8 mouse cellular contexts compared by ENCODE assay signal in the genomic region with DNA sequence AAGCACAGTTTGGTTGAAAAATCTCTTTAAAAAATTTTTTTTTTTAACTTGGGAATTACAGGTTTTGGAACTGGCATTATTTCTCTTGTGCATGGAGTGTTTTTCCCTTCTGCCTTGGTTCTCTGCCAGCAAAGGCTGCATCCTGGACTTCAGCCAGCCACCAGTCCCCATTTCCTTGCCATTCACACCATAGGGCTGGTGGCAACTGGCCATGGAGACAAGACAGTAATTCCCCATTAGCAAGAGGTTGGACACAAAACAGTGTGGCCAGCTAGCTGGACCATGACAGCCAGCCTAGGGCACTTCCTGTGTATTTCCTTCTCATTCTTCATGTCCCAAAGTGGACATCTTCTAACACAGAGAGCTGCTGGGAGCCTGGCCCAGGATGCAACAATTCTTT. TPM values are rescaled to one million over a fixed set of nuclear protein-coding genes. Genes with fewer than 3 reads are reported as not detected.
DNase-seq lines count a peak whose midpoint lies in the region; ATAC-seq and TF ChIP-seq lines count a peak whose summit lies in the region.

No protein-coding gene starts in this region.

- H3K4me1 ChIP-seq in stomach, embryonic 16.5 days (ENCODE audit: control insufficient read depth, insufficient read depth, low read length): peaks cover 18% of the 10 kb centered on the region
- peaks cover 9% of the 10 kb centered on the region for H3K4me1 ChIP-seq in stomach, postnatal 0 days (replicated peaks; ENCODE audit: control insufficient read depth, insufficient read depth)
- H3K4me1 ChIP-seq in hindbrain, embryonic 16.5 days (ENCODE audit: control insufficient read depth, insufficient read depth, low read depth, low read length): peaks cover 31% of the 10 kb centered on the region
- H3K4me1 ChIP-seq in midbrain, postnatal 0 days (ENCODE audit: insufficient read depth, low read length): 0 out of 2 replicates have a peak, but pooled peaks cover 16% of the 10 kb centered on the region

- H3K27me3 ChIP-seq in stomach, embryonic 16.5 days (ENCODE audit: control insufficient read depth, insufficient read depth, low read length): no peaks in the 10 kb centered on the region
- H3K27me3 ChIP-seq in stomach, postnatal 0 days (ENCODE audit: control insufficient read depth, insufficient read depth, low read length): no peaks in the 10 kb centered on the region
- H3K27me3 ChIP-seq in hindbrain, embryonic 16.5 days (replicated peaks; ENCODE audit: control insufficient read depth, insufficient read depth, low read length): no peaks in the 10 kb centered on the region
- no peaks in the 10 kb centered on the region for H3K27me3 ChIP-seq in midbrain, postnatal 0 days (ENCODE audit: insufficient read depth, low read length)

- no peak overlapping the region for H3K4me2 ChIP-seq in stomach, embryonic 16.5 days (ENCODE audit: low read depth, low read length)
- no peak overlapping the region for H3K4me2 ChIP-seq in stomach, postnatal 0 days (replicated peaks; ENCODE audit: low read depth)
- H3K4me2 ChIP-seq in hindbrain, embryonic 16.5 days (ENCODE audit: low read length): no peak overlapping the region
- H3K4me2 ChIP-seq in midbrain, postnatal 0 days (ENCODE audit: low read depth, low read length, poor library complexity, severe bottlenecking): no peak overlapping the region

- 0 out of 2 replicates have a peak overlapping the region, but pooled peaks have one; percentile 15 for H3K27ac ChIP-seq in stomach, embryonic 16.5 days (ENCODE audit: low read length)
- H3K27ac ChIP-seq in stomach, postnatal 0 days (replicated peaks): no peak overlapping the region
- peak overlapping the region; percentile 63 for H3K27ac ChIP-seq in hindbrain, embryonic 16.5 days (ENCODE audit: low read depth, low read length)
- peak overlapping the region; percentile 57; the same call in 1 of the 2 replicates for H3K27ac ChIP-seq in midbrain, postnatal 0 days (ENCODE audit: low read depth, low read length)

- no peak for ATAC-seq in stomach, embryonic 16.5 days (ENCODE audit: insufficient read depth, low FRiP score)
- no peak for ATAC-seq in stomach, postnatal 0 days (ENCODE audit: low FRiP score, low TSS enrichment)
- ATAC-seq in hindbrain, embryonic 16.5 days: peak; percentile 75; the same call in 1 of the 2 replicates
- no peak for ATAC-seq in midbrain, postnatal 0 days (ENCODE audit: low FRiP score)
- ATAC-seq in erythroblast, adult 5-6 weeks (replicated peaks; ENCODE audit: low FRiP score, poor library complexity, severe bottlenecking): no peak
- no peak for ATAC-seq in granulocyte monocyte progenitor cell, adult 5-6 weeks (replicated peaks; ENCODE audit: poor library complexity, severe bottlenecking)

- TF ChIP-seq CTCF in stomach, postnatal 0 days (IDR thresholded peaks at IDR 0.05; ENCODE audit: low read depth): no peak
- no peak for TF ChIP-seq CTCF in midbrain, postnatal 0 days (IDR thresholded peaks at IDR 0.05)

- no peak for TF ChIP-seq EP300 in stomach, postnatal 0 days (optimal IDR thresholded peaks at IDR 0.05)

- DNase-seq in stomach, postnatal 0 days (ENCODE audit: low spot score): no peak
- peak; percentile 99 for DNase-seq in cerebellum, postnatal 10 days
- DNase-seq in left cerebral cortex, adult 18-20 months (ENCODE audit: low spot score in 2 of 2): peak; percentile 39 to 53
- peak; percentile 88 for DNase-seq in midbrain, postnatal 0 days (ENCODE audit: low spot score)

- no peaks in the 10 kb centered on the region for H3K9me3 ChIP-seq in stomach, embryonic 16.5 days (replicated peaks; ENCODE audit: control insufficient read depth, low read length)
- H3K9me3 ChIP-seq in stomach, postnatal 0 days (ENCODE audit: control insufficient read depth, low read length): no peaks in the 10 kb centered on the region
- H3K9me3 ChIP-seq in hindbrain, embryonic 16.5 days (ENCODE audit: control insufficient read depth, low read length): no peaks in the 10 kb centered on the region
- no peaks in the 10 kb centered on the region for H3K9me3 ChIP-seq in midbrain, postnatal 0 days (ENCODE audit: low read length)

- H3K4me3 ChIP-seq in stomach, embryonic 16.5 days (replicated peaks; ENCODE audit: low read length): no peak overlapping the region
- no peak overlapping the region for H3K4me3 ChIP-seq in stomach, postnatal 0 days (ENCODE audit: low read depth, low read length)
- no peak overlapping the region for H3K4me3 ChIP-seq in hindbrain, embryonic 16.5 days (ENCODE audit: low read length)
- H3K4me3 ChIP-seq in midbrain, postnatal 0 days (ENCODE audit: low read depth, low read length): no peak overlapping the region

- no peak overlapping the region for H3K9ac ChIP-seq in stomach, embryonic 16.5 days (ENCODE audit: low read length)
- H3K9ac ChIP-seq in stomach, postnatal 0 days (ENCODE audit: low read length): no peak overlapping the region
- no peak overlapping the region for H3K9ac ChIP-seq in hindbrain, embryonic 16.5 days (ENCODE audit: low read depth, low read length)
- no peak overlapping the region for H3K9ac ChIP-seq in midbrain, postnatal 0 days (replicated peaks; ENCODE audit: low read length, poor library complexity, severe bottlenecking)

- H3K36me3 ChIP-seq in stomach, embryonic 16.5 days (ENCODE audit: control insufficient read depth, insufficient read depth, low read length): no peaks in the 10 kb centered on the region
- H3K36me3 ChIP-seq in stomach, postnatal 0 days (ENCODE audit: control insufficient read depth, insufficient read depth, low read length): no peaks in the 10 kb centered on the region
- H3K36me3 ChIP-seq in hindbrain, embryonic 16.5 days (ENCODE audit: control insufficient read depth, insufficient read depth, low read length): no peaks in the 10 kb centered on the region
- no peaks in the 10 kb centered on the region for H3K36me3 ChIP-seq in midbrain, postnatal 0 days (ENCODE audit: insufficient read depth, low read length)

RNA-seq across cellular contexts. Expression of a gene that starts 53.4 kb away (rescaled TPM):
- 24.0 and 26.2 TPM in 2 replicates for polyA plus RNA-seq in stomach, embryonic 16.5 days (2015; fragmentation: Nextera tagmentation; extraction: Ambion mirVana)
- 12.7 and 13.4 TPM in 2 replicates for polyA plus RNA-seq in stomach, postnatal 0 days (2015; fragmentation: Nextera tagmentation; extraction: Ambion mirVana)
- 4.8 and 7.1 TPM in 2 replicates for polyA plus RNA-seq in hindbrain, embryonic 16.5 days (2015; fragmentation: Nextera tagmentation; extraction: Ambion mirVana)
- total RNA-seq in left cerebral cortex, adult 18-20 months (2021): 10 to 100 TPM; 14.4 to 16.4 TPM
- total RNA-seq in midbrain, postnatal 0 days (2014; rRNA removed): 8.5 and 11.2 TPM in 2 replicates
- 2.3 and 2.5 TPM in 2 replicates for polyA plus RNA-seq in midbrain, postnatal 0 days (2015; fragmentation: Nextera tagmentation; extraction: Ambion mirVana)
- total RNA-seq in erythroblast, adult 5-6 weeks (2015; ENCODE audit: low replicate concordance): 0.38 TPM in 1 of 2 replicates, not detected in the other
- 0.70 and 1.1 TPM in 2 replicates for total RNA-seq in erythroblast, adult 5-6 weeks (2017; ENCODE audit: low replicate concordance)
- total RNA-seq in granulocyte monocyte progenitor cell, adult 5-6 weeks (2014; fragmentation: Nextera tagmentation): 4.1 and 6.8 TPM in 2 replicates
- 1.9 and 2.1 TPM in 2 replicates for total RNA-seq in granulocyte monocyte progenitor cell, adult 5-6 weeks (2017)
